Mouse (Mus musculus) hindbrain, embryonic 16.5 days (tissue): ENCODE measurements around the gene Trim61. TPM values are rescaled to one million over a fixed set of nuclear protein-coding genes. Genes with fewer than 3 reads are reported as not detected.
"Not testable (repeated sequence)": the region's sequence is repeated elsewhere in the genome, so short reads cannot be mapped to it uniquely, and the experiment has no call there.

Experiments used
- ATAC-seq: fragments of 200-750 bp; cut with Nextera tagmentation; 2 replicates; pipeline ENCODE4 v1.8.0; 2017; ENCODE audit warnings: moderate TSS enrichment, moderate library complexity
- H3K27ac ChIP-seq: fragments of 300-500 bp; sonication (generic); 2 replicates; pipeline ENCODE4 v1.5.1; 2014; ENCODE audit warnings: low read depth, mild to moderate bottlenecking, control low read depth, low read length, moderate library complexity
- H3K27me3 ChIP-seq: fragments of 300-500 bp; sonication (generic); replicated peaks from 2 replicates; pipeline ENCODE4 v1.6.1; 2014; ENCODE audit warnings: low read length; ENCODE audit not compliant: control insufficient read depth, insufficient read depth
- H3K36me3 ChIP-seq: fragments of 300-500 bp; sonication (generic); 2 replicates; pipeline ENCODE4 v1.6.1; 2014; ENCODE audit warnings: mild to moderate bottlenecking, low read length, moderate library complexity, mixed read lengths; ENCODE audit not compliant: control insufficient read depth, insufficient read depth
- H3K4me1 ChIP-seq: fragments of 300-500 bp; sonication (generic); 2 replicates; pipeline ENCODE4 v1.6.1; 2014; ENCODE audit warnings: low read depth, low read length; ENCODE audit not compliant: control insufficient read depth, insufficient read depth
- H3K4me2 ChIP-seq: fragments of 300-500 bp; sonication (generic); 2 replicates; pipeline ENCODE4 v1.6.1; 2014; ENCODE audit warnings: mild to moderate bottlenecking, low read length, control low read depth, moderate library complexity
- H3K4me3 ChIP-seq: fragments of 300-500 bp; sonication (generic); 2 replicates; pipeline ENCODE4 v1.5.1; 2014; ENCODE audit warnings: mild to moderate bottlenecking, low read length, control low read depth, moderate library complexity
- H3K9ac ChIP-seq: fragments of 300-500 bp; sonication (generic); 2 replicates; pipeline ENCODE4 v1.6.1; 2014; ENCODE audit warnings: low read depth, mild to moderate bottlenecking, control low read depth, low read length, moderate library complexity
- H3K9me3 ChIP-seq: fragments of 300-500 bp; sonication (generic); 2 replicates; pipeline ENCODE4 v1.6.1; 2014; ENCODE audit warnings: mild to moderate bottlenecking, low read length, moderate library complexity; ENCODE audit not compliant: control insufficient read depth
- WGBS: fragments of 180-500 bp; shearing (Covaris S2); extraction: QIAGEN DNeasy Blood & Tissue Kit; methylation state at CpG from one replicate; pipeline ENCODE4 v1.1.7; 2014; 5-methylcytosine and 5-hydroxymethylcytosine counted together
- polyA plus RNA-seq: library from polyadenylated mRNA; unstranded; fragments of >200 nt; fragmentation: Nextera tagmentation; extraction: Ambion mirVana; gene quantifications from 2 replicates; pipeline ENCODE4 v1.2.1, GENCODE M21; 2015

Gene Trim61
- polyA plus RNA-seq, 1 experiment from 2014 or later, result not detected

GRCm38 (mm10) chr8:65028959-65029686 is 10.8 kb upstream of the Trim61 start:
- no peaks in the 10 kb centered on the region for H3K9me3 ChIP-seq
- H3K9ac ChIP-seq, result no peak overlapping the region
- no peak for ATAC-seq
- H3K36me3 ChIP-seq, result no peaks in the 10 kb centered on the region
- H3K4me1 ChIP-seq, result no peaks in the 10 kb centered on the region
- H3K27me3 ChIP-seq, result no peaks in the 10 kb centered on the region
- no peak overlapping the region for H3K4me3 ChIP-seq
- WGBS, result 86% methylated on average over 12 of the region's 12 CpGs
- no peak overlapping the region for H3K4me2 ChIP-seq
- H3K27ac ChIP-seq, result no peak overlapping the region

- Histone ChIP-seq H3K27ac (no peak overlapping the region), H3K9me3 (no peaks in the 10 kb centered on the region), H3K4me1 (no peaks in the 10 kb centered on the region), H3K27me3 (no peaks in the 10 kb centered on the region), H3K4me2 (no peak overlapping the region), H3K4me3 (no peak overlapping the region), H3K9ac (no peak overlapping the region), H3K36me3 (no peaks in the 10 kb centered on the region)
- 51% methylated on average over 8 of the region's 8 CpGs for WGBS
- peak; percentile 63; the same call in 1 of the 2 replicates for ATAC-seq
Measured at GRCm38 (mm10) chr8:65022485-65022884, 4.2 kb upstream of the Trim61 start.

GRCm38 (mm10) chr8:65007616-65008015 is 10.7 kb downstream of the Trim61 start:
- H3K4me1 ChIP-seq, H3K4me2 ChIP-seq, H3K27me3 ChIP-seq, ATAC-seq, H3K9ac ChIP-seq, H3K9me3 ChIP-seq, H3K4me3 ChIP-seq, H3K27ac ChIP-seq, H3K36me3 ChIP-seq: not testable (repeated sequence)
- 76% methylated on average over 6 of the region's 6 CpGs for WGBS

GRCm38 (mm10) chr8:64998806-64999365 is 19.4 kb downstream of the Trim61 start:
- no peak overlapping the region for H3K4me2 ChIP-seq
- no peak overlapping the region for H3K9ac ChIP-seq
- H3K9me3 ChIP-seq, result no peaks in the 10 kb centered on the region
- no peak overlapping the region for H3K4me3 ChIP-seq
- no peak for ATAC-seq
- H3K4me1 ChIP-seq, result no peaks in the 10 kb centered on the region
- no peaks in the 10 kb centered on the region for H3K27me3 ChIP-seq
- WGBS, result 85% methylated on average over 4 of the region's 4 CpGs
- no peak overlapping the region for H3K27ac ChIP-seq
- H3K36me3 ChIP-seq, result no peaks in the 10 kb centered on the region

GRCm38 (mm10) chr8:64987731-64988130 is 30.6 kb downstream of the Trim61 start, which contains the start of gene Trim75:
Gene Trim75, minus strand, starts transcription at chr8:64987831.
- no peaks in the 10 kb centered on the region for H3K4me1 ChIP-seq
- ATAC-seq, result no peak
- no peak within 1 kb of the TSS for H3K4me3 ChIP-seq
- H3K36me3 ChIP-seq, result no peaks in the 10 kb centered on the region
- no peak within 1 kb of the TSS for H3K27ac ChIP-seq
- no peaks in the 10 kb centered on the region for H3K27me3 ChIP-seq
- H3K9ac ChIP-seq, result no peak within 1 kb of the TSS
- 91% methylated on average over 4 of the region's 4 CpGs for WGBS
- H3K9me3 ChIP-seq, result no peaks in the 10 kb centered on the region
- no peak within 1 kb of the TSS for H3K4me2 ChIP-seq

- Histone ChIP-seq H3K27me3 (no peaks in the 10 kb centered on the region), H3K4me3 (no peak overlapping the region), H3K9me3 (no peaks in the 10 kb centered on the region), H3K4me1 (no peaks in the 10 kb centered on the region), H3K36me3 (no peaks in the 10 kb centered on the region), H3K9ac (no peak overlapping the region), H3K4me2 (no peak overlapping the region), H3K27ac (no peak overlapping the region)
- ATAC-seq, result no peak
- WGBS, result 68% methylated on average over 20 of the region's 20 CpGs
Measured at GRCm38 (mm10) chr8:64983150-64983897, 35.0 kb downstream of the Trim61 start.

Other genes starting within 250 kb of the Trim61 start
- 16.3 and 18.3 TPM in 2 replicates for gene Klhl2, start 168.5 kb downstream of the Trim61 start, polyA plus RNA-seq
- gene Tmem192, start 71.3 kb downstream of the Trim61 start, polyA plus RNA-seq, result 34.9 and 39.8 TPM in 2 replicates
- 0.05 TPM in 1 of 2 replicates, not detected in the other for gene Trim75, start 30.7 kb downstream of the Trim61 start, polyA plus RNA-seq
- gene Trim60, start 61 bp upstream of the Trim61 start, polyA plus RNA-seq, result not detected in 2 replicates
- 0.74 and 1.2 TPM in 2 replicates for gene Apela, start 18.8 kb upstream of the Trim61 start, polyA plus RNA-seq
- gene Gm10663, start 56.5 kb upstream of the Trim61 start, polyA plus RNA-seq, result not detected in 2 replicates
- gene BC030870, start 111.0 kb upstream of the Trim61 start, polyA plus RNA-seq, result not detected in 2 replicates